Mouse (Mus musculus) myocyte (in vitro differentiated cells): ENCODE data around the gene Zc2hc1b.

ENCODE experiments used
- CEBPB ChIP-seq: IDR thresholded peaks from 2 replicates; pipeline ENCODE4 v1.6.1; 2011; ENCODE audit warnings: mild to moderate bottlenecking, moderate library complexity; ENCODE audit not compliant: poor library complexity, insufficient read depth, severe bottlenecking
- E2F4 ChIP-seq: IDR thresholded peaks from one replicate; pipeline ENCODE4 v1.6.1; 2011; ENCODE audit warnings: mild to moderate bottlenecking, control low read depth, moderate library complexity; ENCODE audit not compliant: insufficient read depth
- MAX ChIP-seq: IDR thresholded peaks from one replicate; pipeline ENCODE4 v1.6.1; 2011; ENCODE audit warnings: low read depth, mild to moderate bottlenecking, control low read depth
- MYOD1 ChIP-seq, 3 experiments: IDR thresholded peaks; one replicate each; pipeline ENCODE4 v1.6.1; 2011; ENCODE audit warnings: control low read depth in 2 of 3, low read depth in 2 of 3, mild to moderate bottlenecking in 2 of 3, moderate library complexity in 1 of 3; ENCODE audit not compliant: insufficient read length in 2 of 3, control insufficient read depth in 1 of 3
- MYOG ChIP-seq, 3 experiments: IDR thresholded peaks; one replicate each; pipeline ENCODE4 v1.6.1; 2011; ENCODE audit warnings: control low read depth in 2 of 3, low read depth in 2 of 3, mild to moderate bottlenecking in 2 of 3; ENCODE audit not compliant: insufficient read length in 2 of 3, control insufficient read depth in 1 of 3, insufficient read depth in 1 of 3
- POLR2A ChIP-seq: IDR thresholded peaks from one replicate; pipeline ENCODE4 v1.6.1; 2011; ENCODE audit warnings: low read depth, mild to moderate bottlenecking, control low read depth, moderate library complexity; ENCODE audit not compliant: insufficient read length
- POLR2AphosphoS2 ChIP-seq: IDR thresholded peaks from one replicate; pipeline ENCODE4 v1.6.1; 2011; ENCODE audit warnings: low read depth, control low read depth; ENCODE audit not compliant: insufficient read length
- REST ChIP-seq: IDR thresholded peaks from one replicate; pipeline ENCODE4 v1.6.1; 2011; ENCODE audit warnings: mild to moderate bottlenecking, control low read depth, moderate library complexity; ENCODE audit not compliant: insufficient read depth, insufficient read length
- SRF ChIP-seq: IDR thresholded peaks from one replicate; pipeline ENCODE4 v1.6.1; 2011; ENCODE audit warnings: low read depth; ENCODE audit not compliant: control insufficient read depth, insufficient read length
- TCF12 ChIP-seq: IDR thresholded peaks from one replicate; pipeline ENCODE4 v1.6.1; 2011; ENCODE audit warnings: mild to moderate bottlenecking, control low read depth; ENCODE audit not compliant: poor library complexity, insufficient read depth, severe bottlenecking
- TCF3 ChIP-seq: IDR thresholded peaks from one replicate; pipeline ENCODE4 v1.6.1; 2011; ENCODE audit warnings: low read depth, control low read depth; ENCODE audit not compliant: insufficient read length
- USF1 ChIP-seq: IDR thresholded peaks from one replicate; pipeline ENCODE4 v1.6.1; 2011; ENCODE audit warnings: low read depth, mild to moderate bottlenecking, control low read depth, moderate library complexity

DNA sequence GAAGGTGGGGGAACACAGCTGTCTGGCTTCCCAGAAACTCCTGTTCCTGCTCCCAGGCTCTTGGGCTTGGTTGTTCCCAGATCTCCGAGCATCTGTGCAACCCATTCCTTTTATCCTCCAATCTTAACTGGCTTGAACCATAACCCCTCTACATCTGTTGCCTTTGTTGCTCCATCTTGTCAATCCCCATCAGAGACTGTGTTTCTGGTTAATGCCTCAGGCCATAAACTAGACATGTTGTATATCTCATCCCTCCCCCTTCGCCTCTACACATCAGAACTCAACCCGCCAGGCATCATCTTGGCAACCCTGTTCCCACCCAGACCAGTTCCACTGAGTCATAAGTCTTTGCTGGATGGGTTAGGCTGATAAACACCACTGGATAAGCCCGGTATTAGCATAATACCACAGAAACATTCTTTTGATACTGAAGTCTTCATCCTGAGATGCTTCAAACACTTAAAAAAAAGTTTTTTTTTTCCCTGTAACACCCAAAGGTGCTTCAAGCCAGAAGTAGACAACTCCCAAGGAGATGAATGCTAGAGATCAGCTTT is 24.9 kb downstream of the Zc2hc1b start:
- TF ChIP-seq MAX (no peak), POLR2A (no peak), TCF3 (no peak), E2F4 (no peak), MYOD1 (IDR thresholded peaks at IDR 0.05; ENCODE audit: control insufficient read depth in 1 of 3, insufficient read length in 2 of 3, low read depth in 2 of 3) (no peak), CEBPB (no peak), TCF12 (no peak), USF1 (no peak), MYOG (IDR thresholded peaks at IDR 0.05; ENCODE audit: control insufficient read depth in 1 of 3, insufficient read depth in 1 of 3, insufficient read length in 2 of 3, low read depth in 2 of 3) (no peak), SRF (no peak), POLR2AphosphoS2 (no peak), REST (no peak)
